8 mouse cellular contexts compared by ENCODE assay signal in genomic region chr4:148940674-148941211, GRCm38 (mm10).
A peak's percentile ranks its signal among the peaks of the same experiment; 100 is the strongest.
DNase-seq lines count a peak whose midpoint lies in the region; ATAC-seq and TF ChIP-seq lines count a peak whose summit lies in the region.

No protein-coding gene starts in this region.

- no peaks in the 10 kb centered on the region for H3K9me3 ChIP-seq in heart, embryonic 12.5 days (replicated peaks)
- no peaks in the 10 kb centered on the region for H3K9me3 ChIP-seq in kidney, embryonic 14.5 days (ENCODE audit: control insufficient read depth, low read length)
- no peaks in the 10 kb centered on the region for H3K9me3 ChIP-seq in lung, postnatal 0 days (ENCODE audit: low read length)

- H3K36me3 ChIP-seq in heart, embryonic 12.5 days, result peaks cover 70% of the 10 kb centered on the region
- H3K36me3 ChIP-seq in kidney, embryonic 14.5 days (ENCODE audit: control insufficient read depth, insufficient read depth, low read length), result peaks cover 7% of the 10 kb centered on the region; the same call in 1 of the 2 replicates
- peaks cover 10% of the 10 kb centered on the region for H3K36me3 ChIP-seq in lung, postnatal 0 days (ENCODE audit: insufficient read depth, low read length)

- H3K4me3 ChIP-seq in heart, embryonic 12.5 days, result peak overlapping the region; percentile 2; the same call in 1 of the 2 replicates
- H3K4me3 ChIP-seq in kidney, embryonic 14.5 days (ENCODE audit: low read length), result no peak overlapping the region
- no peak overlapping the region; the same call in 1 of the 2 replicates for H3K4me3 ChIP-seq in lung, postnatal 0 days (ENCODE audit: low read depth, low read length)

- no peak for TF ChIP-seq EP300 in lung, postnatal 0 days (IDR thresholded peaks at IDR 0.05)

- H3K4me2 ChIP-seq in heart, embryonic 12.5 days, result peak overlapping the region; percentile 56
- H3K4me2 ChIP-seq in kidney, embryonic 14.5 days (replicated peaks; ENCODE audit: low read depth, low read length), result peak overlapping the region; percentile 25; the same call in 1 of the 2 replicates
- peak overlapping the region; percentile 44 for H3K4me2 ChIP-seq in lung, postnatal 0 days (replicated peaks; ENCODE audit: low read depth, low read length)

- peak overlapping the region; percentile 61 for H3K9ac ChIP-seq in heart, embryonic 12.5 days
- H3K9ac ChIP-seq in kidney, embryonic 14.5 days (ENCODE audit: low read depth, low read length), result 0 out of 2 replicates have a peak overlapping the region, but pooled peaks have one; percentile 1
- H3K9ac ChIP-seq in lung, postnatal 0 days (replicated peaks; ENCODE audit: low read depth), result no peak overlapping the region

- H3K27ac ChIP-seq in heart, embryonic 12.5 days (ENCODE audit: poor library complexity, severe bottlenecking), result peak overlapping the region; percentile 60
- H3K27ac ChIP-seq in kidney, embryonic 14.5 days (ENCODE audit: low read depth, low read length), result peak overlapping the region; percentile 53
- peak overlapping the region; percentile 57 for H3K27ac ChIP-seq in lung, postnatal 0 days (ENCODE audit: low read length)

- peak; percentile 85 for ATAC-seq in heart, embryonic 12.5 days (ENCODE audit: insufficient number of reproducible peaks, low FRiP score)
- ATAC-seq in kidney, embryonic 14.5 days (ENCODE audit: low FRiP score, low TSS enrichment), result peak; percentile 93
- ATAC-seq in lung, postnatal 0 days, result peak; percentile 97
- ATAC-seq in erythroblast, adult 5-6 weeks (replicated peaks; ENCODE audit: low FRiP score, poor library complexity, severe bottlenecking), result no peak

- H3K4me1 ChIP-seq in heart, embryonic 12.5 days (replicated peaks), result peaks cover 36% of the 10 kb centered on the region
- peaks cover 24% of the 10 kb centered on the region for H3K4me1 ChIP-seq in kidney, embryonic 14.5 days (ENCODE audit: control insufficient read depth, insufficient read depth, low read length)
- H3K4me1 ChIP-seq in lung, postnatal 0 days (ENCODE audit: insufficient read depth, low read depth, low read length), result no peaks in the 10 kb centered on the region; the same call in 1 of the 2 replicates

- 16% methylated on average over 25 of the region's 25 CpGs for WGBS in heart, embryonic 12.5 days
- WGBS in kidney, embryonic 14.5 days, result 7% methylated on average over 25 of the region's 25 CpGs
- 7% methylated on average over 25 of the region's 25 CpGs for WGBS in lung, postnatal 0 days

- no peak for TF ChIP-seq CTCF in lung, postnatal 0 days (IDR thresholded peaks at IDR 0.05)

- peak; percentile 77 to 79 for DNase-seq in right cerebral cortex, postnatal 10 days (ENCODE audit: low spot score in 2 of 2)
- DNase-seq in right cerebral cortex, adult 2 months (ENCODE audit: low spot score in 2 of 2), result no peak
- DNase-seq in embryo, embryonic 10 days (ENCODE audit: low spot score), result peak; percentile 96
- peak; percentile 93 for DNase-seq in lung, postnatal 0 days (ENCODE audit: low spot score)
- peak; percentile 31 for DNase-seq in ovary, postnatal 14 days (ENCODE audit: low spot score)

- H3K27me3 ChIP-seq in heart, embryonic 12.5 days (replicated peaks), result peaks cover 19% of the 10 kb centered on the region
- no peaks in the 10 kb centered on the region; the same call in 1 of the 2 replicates for H3K27me3 ChIP-seq in kidney, embryonic 14.5 days (ENCODE audit: control insufficient read depth, insufficient read depth, low read length)
- no peaks in the 10 kb centered on the region for H3K27me3 ChIP-seq in lung, postnatal 0 days (replicated peaks; ENCODE audit: insufficient read depth, low read length)

Comparison
In these comparisons a context has a peak if more than half of its experiments do, and no peak if none do; other contexts are left out.
1. DNase-seq: peak in right cerebral cortex, postnatal 10 days (2 of 2), embryo, embryonic 10 days (single experiment), lung, postnatal 0 days (single experiment) and ovary, postnatal 14 days (single experiment); none in right cerebral cortex, adult 2 months (0 of 2).
2. Peak in every context shown above with its lines, with median percentiles within 50 percentile points of each other: H3K27ac ChIP-seq and H3K4me2 ChIP-seq.